Mouse (Mus musculus) heart, postnatal 0 days (tissue): ENCODE results near the gene Tlk1.

Experiments used
- CTCF ChIP-seq: IDR thresholded peaks from 2 replicates; pipeline ENCODE4 v1.5.1; 2016; ENCODE audit warnings: antibody characterized with exemption, control low read depth, low read depth
- EP300 ChIP-seq: IDR thresholded peaks from 2 replicates; pipeline ENCODE4 v1.6.1; 2016; ENCODE audit warnings: antibody characterized with exemption, low read depth

DNA sequence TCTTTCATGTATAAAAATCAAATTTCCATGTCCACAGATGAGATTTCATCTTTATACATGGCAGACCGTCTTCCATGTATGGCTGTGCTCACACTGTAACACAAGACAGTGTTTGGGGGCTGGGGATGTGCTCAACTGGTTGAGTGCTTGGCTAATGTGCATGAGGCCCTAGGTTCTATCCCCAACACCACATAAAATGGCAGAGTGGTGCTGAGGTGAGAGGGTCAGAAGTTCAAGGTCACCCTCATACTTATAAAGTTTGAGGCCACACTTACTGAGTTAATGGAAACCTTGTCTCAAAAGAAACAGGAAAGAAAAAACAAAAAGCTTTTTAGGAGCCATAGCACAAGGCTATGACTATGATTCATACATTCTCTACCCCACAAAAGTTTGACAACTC lies 25.1 kb downstream of the Tlk1 start:
- no peak for TF ChIP-seq CTCF
- TF ChIP-seq EP300 = no peak
